Mouse (Mus musculus) CD4-positive naive resting alpha-beta T cell, adult 57 days (primary cell): Measurements from ENCODE around the gene Tmed9. TPM values are rescaled to one million over a fixed set of nuclear protein-coding genes. Genes with fewer than 3 reads are reported as not detected.

Experiments used
- total RNA-seq: library from RNA; stranded (reverse); gene quantifications from one replicate; pipeline ENCODE4 v1.2.4, GENCODE M21; 2023

The Tmed9 gene
- 102 TPM for total RNA-seq

GRCm38 (mm10) chr13:55573432-55573831 is at the start of gene Tmed9:
Gene Tmed9 (plus strand): TSS chr13:55573732.

DNA sequence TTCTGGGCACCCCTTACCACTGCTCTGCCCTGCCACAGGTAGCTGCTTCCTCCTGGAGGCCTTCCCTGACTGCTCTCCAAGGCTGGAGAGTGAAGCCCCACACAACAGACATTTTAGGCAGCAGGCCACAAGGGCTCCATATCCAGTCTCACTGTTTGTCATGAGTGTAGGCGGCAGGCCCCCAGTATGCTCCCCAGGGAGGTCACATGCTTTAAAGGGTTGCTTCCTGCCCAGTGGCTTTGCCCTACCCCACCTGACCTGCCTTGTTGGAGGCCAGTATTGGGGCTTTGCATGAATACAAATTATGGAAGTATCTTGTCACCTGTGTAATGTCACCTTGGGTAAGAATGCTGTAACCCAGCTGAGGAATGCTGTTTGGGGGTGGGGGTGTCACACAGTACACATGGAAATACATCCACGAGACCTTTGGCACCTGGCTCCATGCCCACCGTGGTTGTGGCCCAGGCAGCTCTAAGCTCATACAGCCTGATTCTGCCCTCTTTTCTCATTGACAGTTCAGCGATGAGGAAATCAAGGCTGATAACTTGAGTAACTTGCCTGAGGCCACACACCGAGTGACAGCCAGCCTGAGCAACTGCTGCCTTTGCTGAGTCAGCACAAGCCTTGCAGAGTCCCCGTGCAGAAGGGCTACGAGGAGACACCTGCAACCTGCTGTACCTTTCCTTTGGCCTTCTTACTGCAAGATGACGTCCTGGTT is 44.2 kb upstream of the Tmed9 start, which contains the start of gene Dok3:
Gene Dok3 (minus strand): TSS at position 99 of the 718 bp plus-strand sequence.

GRCm38 (mm10) chr13:55536194-55537175 is 37.0 kb upstream of the Tmed9 start, which contains the start of gene Ddx41:
Gene Ddx41 (minus strand): TSS chr13:55536658.

GRCm38 (mm10) chr13:55571027-55571751 is 2.3 kb upstream of the Tmed9 start, which contains the start of gene Fam193b:
Gene Fam193b (minus strand): TSS chr13:55571120.

GRCm38 (mm10) chr13:55599566-55600540 is 26.3 kb downstream of the Tmed9 start, which contains the start of gene B4galt7:
Gene B4galt7 (plus strand): TSS chr13:55599896.

DNA sequence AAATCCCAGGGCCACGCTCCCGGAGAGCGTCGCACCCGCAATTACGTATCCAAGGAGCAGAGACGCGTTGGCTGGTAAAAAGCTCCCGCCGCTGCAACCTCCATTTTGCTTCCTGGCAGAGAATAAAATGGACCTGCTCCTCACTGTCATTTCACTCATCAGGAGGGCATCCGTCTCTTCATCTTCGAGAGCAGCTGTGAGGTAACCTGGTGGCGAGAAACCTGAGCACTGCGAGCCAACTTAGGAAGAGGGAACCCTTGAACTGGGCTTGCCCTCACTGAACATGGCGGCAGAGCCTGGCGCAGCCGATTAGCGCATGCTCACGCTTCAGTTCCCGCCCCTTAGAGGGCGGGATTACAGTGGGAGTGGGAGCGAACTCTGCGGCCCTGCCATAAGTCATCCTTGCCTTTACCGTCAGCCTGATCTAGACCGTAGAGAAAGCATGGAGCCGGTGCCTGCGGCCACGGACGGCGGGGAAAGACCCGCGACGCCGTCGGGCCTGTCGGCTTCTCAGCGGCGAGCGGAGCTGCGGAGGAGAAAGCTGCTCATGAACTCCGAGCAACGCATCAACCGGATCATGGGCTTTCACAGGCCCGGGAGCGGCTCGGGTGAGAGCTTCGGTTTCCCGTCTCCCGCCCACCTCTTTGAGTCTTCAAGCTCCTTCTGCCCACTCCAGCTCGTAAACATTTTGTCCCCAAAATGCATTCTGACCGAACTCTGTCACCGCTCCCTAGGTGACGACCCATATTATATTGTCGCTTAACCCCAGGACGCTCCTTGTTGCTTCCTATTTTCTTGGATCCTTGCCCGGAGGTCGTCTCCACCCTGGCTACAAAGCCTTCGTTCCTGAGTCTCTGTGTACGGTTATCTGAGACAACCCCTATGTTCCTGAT is 49.4 kb downstream of the Tmed9 start, which contains the start of gene Caml:
Gene Caml (plus strand): TSS at position 357 of the 893 bp plus-strand sequence.

DNA sequence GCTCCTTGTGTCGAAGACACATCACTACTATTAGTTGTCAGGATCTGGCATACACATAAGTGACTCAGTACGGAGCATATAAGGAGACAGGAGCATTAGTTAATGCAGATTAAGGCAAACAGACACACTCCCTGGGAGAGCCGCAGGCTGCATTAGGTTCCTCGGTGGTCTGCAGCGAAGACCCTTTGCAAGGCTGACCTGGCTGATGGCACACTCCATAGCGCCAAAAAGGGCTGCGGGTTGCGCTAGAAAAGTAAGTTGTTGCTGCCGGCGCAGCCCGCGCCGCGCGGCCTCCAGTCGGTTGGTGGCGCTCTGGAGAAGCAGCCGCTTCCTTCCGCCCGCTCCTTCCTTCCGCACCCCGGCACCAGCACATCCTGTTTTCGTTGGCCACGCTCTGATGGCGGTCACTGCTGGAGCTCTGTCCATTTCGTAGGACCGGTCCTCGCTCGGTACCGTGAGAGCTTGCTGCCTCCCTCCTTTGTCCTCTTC is 61.2 kb downstream of the Tmed9 start, which contains the start of gene Ddx46:
Gene Ddx46 (plus strand): TSS at position 389 of the 489 bp plus-strand sequence.

Other genes starting within 250 kb of the Tmed9 start
- 0.92 TPM for gene Mxd3, start 243.9 kb upstream of the Tmed9 start, total RNA-seq
- 98.9 TPM for gene Lman2, start 210.9 kb upstream of the Tmed9 start, total RNA-seq
- 92.6 TPM for gene Rgs14, start 204.0 kb upstream of the Tmed9 start, total RNA-seq
- not detected for gene Slc34a1, start 175.5 kb upstream of the Tmed9 start, total RNA-seq
- not detected for gene Pfn3, start 158.5 kb upstream of the Tmed9 start, total RNA-seq
- gene F12, start 146.9 kb upstream of the Tmed9 start, total RNA-seq, result 0.47 TPM
- 458 TPM for gene Grk6, start 128.7 kb upstream of the Tmed9 start, total RNA-seq
- gene Prr7, start 109.5 kb upstream of the Tmed9 start, total RNA-seq, result 50.3 TPM
- 0.24 TPM for gene Dbn1, start 85.6 kb upstream of the Tmed9 start, total RNA-seq
- gene Pdlim7, start 60.1 kb upstream of the Tmed9 start, total RNA-seq, result 11.0 TPM
- 15.6 TPM for gene Dok3, start 44.4 kb upstream of the Tmed9 start, total RNA-seq
- 74.8 TPM for gene Ddx41, start 37.1 kb upstream of the Tmed9 start, total RNA-seq
- gene Fam193b, start 2.6 kb upstream of the Tmed9 start, total RNA-seq, result 173 TPM
- 31.1 TPM for gene B4galt7, start 26.2 kb downstream of the Tmed9 start, total RNA-seq
- 22.6 TPM for gene Caml, start 49.3 kb downstream of the Tmed9 start, total RNA-seq
- 96.7 TPM for gene Ddx46, start 61.3 kb downstream of the Tmed9 start, total RNA-seq
- 24.9 TPM for gene B230219D22Rik, start 119.4 kb downstream of the Tmed9 start, total RNA-seq
- 27.5 TPM for gene Txndc15, start 140.9 kb downstream of the Tmed9 start, total RNA-seq
- gene Pcbd2, start 153.6 kb downstream of the Tmed9 start, total RNA-seq, result 29.6 TPM
- gene Catsper3, start 210.8 kb downstream of the Tmed9 start, total RNA-seq, result not detected